Mouse (Mus musculus) CH12.LX (cell line): ENCODE data around the gene Hoxb3.

Experiments
- ELF1 ChIP-seq: IDR thresholded peaks from 2 replicates; pipeline ENCODE4 v1.6.1; 2014; ENCODE audit warnings: low read depth, mild to moderate bottlenecking, inconsistent platforms, low read length, improper control_type of control experiment
- MXI1 ChIP-seq: IDR thresholded peaks from 2 replicates; pipeline ENCODE4 v1.6.1; 2011; ENCODE audit warnings: mild to moderate bottlenecking, low read depth, low read length, improper control_type of control experiment

GRCm38 (mm10) chr11:96363807-96364206 is 40.7 kb downstream of the Hoxb3 start:
- TF ChIP-seq ELF1 (no peak), MXI1 (no peak)
